Mouse (Mus musculus) midbrain, embryonic 14.5 days (tissue): ENCODE data around the gene Slc44a3. TPM values are rescaled to one million over a fixed set of nuclear protein-coding genes. Genes with fewer than 3 reads are reported as not detected.

Experiments used
- ATAC-seq: fragments of 200-750 bp; cut with Nextera tagmentation; 2 replicates; pipeline ENCODE4 v1.8.0; 2017; ENCODE audit warnings: moderate number of reproducible peaks, moderate library complexity; ENCODE audit not compliant: low FRiP score, low TSS enrichment
- DNase-seq: peaks from one replicate; pipeline ENCODE4 v3.0.0-alpha.2; 2015
- H3K27ac ChIP-seq: fragments of 300-500 bp; sonication (generic); replicated peaks from 2 replicates; pipeline ENCODE4 v1.5.1; 2014; ENCODE audit warnings: mild to moderate bottlenecking, low read depth, low read length, moderate library complexity
- H3K27me3 ChIP-seq: fragments of 300-500 bp; sonication (generic); 2 replicates; pipeline ENCODE4 v1.6.1; 2014; ENCODE audit warnings: low read length, control low read depth, mixed read lengths; ENCODE audit not compliant: control insufficient read depth, insufficient read depth
- H3K36me3 ChIP-seq: fragments of 300-500 bp; sonication (generic); 2 replicates; pipeline ENCODE4 v1.6.1; 2014; ENCODE audit warnings: low read length, control low read depth; ENCODE audit not compliant: control insufficient read depth, insufficient read depth
- H3K4me1 ChIP-seq: fragments of 300-500 bp; sonication (generic); 2 replicates; pipeline ENCODE4 v1.6.1; 2014; ENCODE audit warnings: mild to moderate bottlenecking, antibody characterized with exemption, low read length, control low read depth; ENCODE audit not compliant: control insufficient read depth, insufficient read depth
- H3K4me2 ChIP-seq: fragments of 300-500 bp; sonication (generic); 2 replicates; pipeline ENCODE4 v1.6.1; 2014; ENCODE audit warnings: mild to moderate bottlenecking, low read length, moderate library complexity
- H3K4me3 ChIP-seq: fragments of 300-500 bp; sonication (generic); replicated peaks from 2 replicates; pipeline ENCODE4 v1.5.1; 2014; ENCODE audit warnings: low read depth, low read length
- H3K9ac ChIP-seq: fragments of 300-500 bp; sonication (generic); replicated peaks from 2 replicates; pipeline ENCODE4 v1.6.1; 2014; ENCODE audit warnings: mild to moderate bottlenecking, low read length, moderate library complexity
- H3K9me3 ChIP-seq: fragments of 300-500 bp; sonication (generic); 2 replicates; pipeline ENCODE4 v1.6.1; 2016; ENCODE audit warnings: low read length, control low read depth, mixed read lengths; ENCODE audit not compliant: control insufficient read depth
- WGBS: fragments of 180-500 bp; shearing (Covaris S2); extraction: QIAGEN DNeasy Blood & Tissue Kit; methylation state at CpG from one replicate; pipeline ENCODE4 v1.1.7; 2014; 5-methylcytosine and 5-hydroxymethylcytosine counted together
- polyA plus RNA-seq: library from polyadenylated mRNA; unstranded; fragments of >200 nt; fragmentation: Nextera tagmentation; extraction: Ambion mirVana; gene quantifications from 2 replicates; pipeline ENCODE4 v1.2.1, GENCODE M21; 2014

Gene Slc44a3
- polyA plus RNA-seq, 1 experiment from 2014 or later = 0.63 TPM

DNA sequence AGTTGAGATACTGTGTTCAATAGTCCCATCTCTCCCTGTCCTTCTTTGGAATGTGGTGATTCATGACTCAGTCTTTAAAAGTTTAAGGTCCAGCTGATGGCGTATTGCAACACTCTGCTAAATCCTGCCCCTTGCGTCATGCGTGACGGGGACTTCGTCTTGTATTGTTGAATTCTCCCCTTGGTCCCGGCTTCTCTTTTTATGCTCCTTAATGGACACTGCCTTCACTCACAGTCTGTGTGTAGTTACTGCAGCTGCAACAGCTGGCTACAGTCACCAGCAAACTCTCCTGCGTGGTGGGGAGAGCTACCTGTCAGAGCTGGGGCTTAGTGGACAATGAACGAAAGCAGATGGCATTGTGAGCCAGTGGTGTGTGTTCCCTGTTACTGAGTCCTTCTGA lies 82.7 kb downstream of the Slc44a3 start:
- no peak for DNase-seq
- Histone ChIP-seq H3K4me2 (no peak overlapping the region), H3K27ac (no peak overlapping the region), H3K27me3 (no peaks in the 10 kb centered on the region), H3K9me3 (no peaks in the 10 kb centered on the region), H3K4me3 (no peak overlapping the region), H3K9ac (no peak overlapping the region), H3K36me3 (peaks cover 34% of the 10 kb centered on the region), H3K4me1 (peaks cover 13% of the 10 kb centered on the region)
- 74% methylated on average over 8 of the region's 8 CpGs for WGBS
- ATAC-seq = no peak

GRCm38 (mm10) chr3:121448606-121449005 lies 83.6 kb downstream of the Slc44a3 start:
- Histone ChIP-seq H3K9ac (no peak overlapping the region), H3K9me3 (no peaks in the 10 kb centered on the region), H3K4me2 (no peak overlapping the region), H3K4me1 (peaks cover 13% of the 10 kb centered on the region), H3K36me3 (peaks cover 30% of the 10 kb centered on the region), H3K27me3 (no peaks in the 10 kb centered on the region), H3K4me3 (no peak overlapping the region), H3K27ac (peak overlapping the region; percentile 6; the same call in 1 of the 2 replicates)
- whole genome bisulfite sequencing = 62% methylated on average over 8 of the region's 8 CpGs
- peak; percentile 35; the same call in 1 of the 2 replicates for ATAC-seq
- peak; percentile 50 for DNase-seq

- no peaks in the 10 kb centered on the region for H3K27me3 ChIP-seq
- H3K9ac ChIP-seq = no peak overlapping the region; the same call in 1 of the 2 replicates
- H3K36me3 ChIP-seq = peaks cover 33% of the 10 kb centered on the region
- H3K27ac ChIP-seq = 0 out of 2 replicates have a peak overlapping the region, but pooled peaks have one; percentile 6
- no peaks in the 10 kb centered on the region for H3K9me3 ChIP-seq
- ATAC-seq (peak; percentile 18; the same call in 1 of the 2 replicates), DNase-seq (peak; percentile 55)
- 20% methylated on average over 11 of the region's 11 CpGs for WGBS
- no peak overlapping the region for H3K4me2 ChIP-seq
- no peak overlapping the region for H3K4me3 ChIP-seq
- H3K4me1 ChIP-seq = peaks cover 13% of the 10 kb centered on the region
These were observed 84.2 kb downstream of the Slc44a3 start for GRCm38 (mm10) chr3:121448029-121448468.

- Histone ChIP-seq H3K27me3 (no peaks in the 10 kb centered on the region), H3K4me1 (peaks cover 13% of the 10 kb centered on the region), H3K36me3 (peaks cover 23% of the 10 kb centered on the region), H3K27ac (no peak overlapping the region), H3K9ac (no peak overlapping the region), H3K4me3 (no peak overlapping the region), H3K9me3 (no peaks in the 10 kb centered on the region), H3K4me2 (no peak overlapping the region)
- 74% methylated on average over 8 of the region's 8 CpGs for WGBS
- no peak for ATAC-seq
- DNase-seq = no peak
These were observed 85.8 kb downstream of the Slc44a3 start for GRCm38 (mm10) chr3:121446454-121446853.

DNA sequence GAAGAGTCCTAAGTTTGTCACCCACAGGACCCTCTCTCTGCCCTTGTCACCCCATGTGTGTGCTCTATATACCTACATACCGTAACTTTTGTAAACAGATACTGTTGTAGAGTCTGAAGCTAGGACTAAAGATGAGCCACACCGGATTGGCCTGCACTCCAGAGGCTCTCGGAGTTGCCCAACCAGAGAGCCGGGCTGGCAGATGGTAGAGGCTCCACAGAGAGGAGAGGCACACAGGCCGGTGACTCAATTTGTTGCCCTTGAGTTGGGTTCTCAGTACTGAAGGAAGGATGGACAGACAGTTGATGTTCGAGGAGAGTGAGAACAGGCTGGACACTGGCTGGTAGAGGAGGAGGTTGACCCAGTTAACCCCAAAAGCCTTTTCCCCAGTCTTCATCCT lies 87.8 kb downstream of the Slc44a3 start:
- H3K36me3 ChIP-seq = peaks cover 15% of the 10 kb centered on the region
- DNase-seq = no peak
- no peak overlapping the region for H3K4me2 ChIP-seq
- no peak overlapping the region for H3K9ac ChIP-seq
- H3K9me3 ChIP-seq = no peaks in the 10 kb centered on the region
- no peak for ATAC-seq
- no peaks in the 10 kb centered on the region for H3K27me3 ChIP-seq
- H3K27ac ChIP-seq = no peak overlapping the region
- H3K4me3 ChIP-seq = no peak overlapping the region
- 95% methylated on average over 6 of the region's 6 CpGs for WGBS
- H3K4me1 ChIP-seq = peaks cover 13% of the 10 kb centered on the region

DNA sequence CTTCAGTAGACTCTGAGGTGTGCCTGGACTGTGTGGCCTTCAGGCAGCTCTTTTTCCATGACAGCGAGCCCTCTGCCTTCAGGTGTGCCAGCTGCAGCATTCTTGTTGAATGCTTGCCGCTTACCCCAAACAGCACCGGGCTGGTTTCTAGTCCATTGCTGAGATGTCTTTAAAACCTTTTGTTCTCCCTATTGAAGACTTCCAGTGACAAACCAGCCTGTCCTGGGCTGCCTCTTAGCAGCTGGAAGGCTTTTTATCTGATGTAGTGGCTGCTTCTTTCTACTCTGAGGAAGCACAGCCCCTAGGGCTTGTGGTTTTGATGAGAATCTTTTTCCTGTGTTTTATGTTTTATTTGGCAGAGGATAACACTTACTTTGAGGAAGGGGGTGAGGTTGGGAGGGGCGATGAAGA lies 88.3 kb downstream of the Slc44a3 start:
- 0 out of 2 replicates have a peak overlapping the region, but pooled peaks have one; percentile 15 for H3K27ac ChIP-seq
- H3K4me3 ChIP-seq = no peak overlapping the region
- peaks cover 15% of the 10 kb centered on the region for H3K36me3 ChIP-seq
- H3K4me2 ChIP-seq = no peak overlapping the region
- DNase-seq = no peak
- H3K4me1 ChIP-seq = peaks cover 13% of the 10 kb centered on the region
- H3K9ac ChIP-seq = no peak overlapping the region
- WGBS = 92% methylated on average over 4 of the region's 4 CpGs
- ATAC-seq = no peak
- H3K27me3 ChIP-seq = no peaks in the 10 kb centered on the region
- H3K9me3 ChIP-seq = no peaks in the 10 kb centered on the region

DNA sequence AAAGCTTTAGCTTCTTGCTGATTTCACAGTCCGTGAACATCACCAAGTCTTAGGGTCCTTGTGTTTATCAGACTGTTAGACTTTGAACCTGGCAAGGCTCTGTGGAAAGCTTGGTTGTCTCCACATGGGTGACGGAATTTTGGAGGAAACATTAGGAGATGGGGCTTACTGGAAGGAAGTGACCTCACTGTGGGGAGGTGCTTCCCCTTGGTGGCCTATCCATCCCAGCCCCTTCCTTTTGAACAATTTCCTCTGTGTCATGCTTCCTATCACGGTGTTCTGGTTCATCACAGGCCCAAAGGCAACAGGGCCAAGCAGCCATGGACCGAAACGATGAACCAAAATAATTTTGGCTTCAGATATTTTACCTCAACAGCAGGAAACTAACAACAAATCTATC lies 89.9 kb downstream of the Slc44a3 start:
- no peak overlapping the region for H3K9ac ChIP-seq
- 94% methylated on average over 5 of the region's 5 CpGs for WGBS
- DNase-seq = no peak
- H3K27me3 ChIP-seq = no peaks in the 10 kb centered on the region
- H3K27ac ChIP-seq = no peak overlapping the region
- no peaks in the 10 kb centered on the region for H3K9me3 ChIP-seq
- peaks cover 15% of the 10 kb centered on the region for H3K36me3 ChIP-seq
- no peak overlapping the region for H3K4me2 ChIP-seq
- no peaks in the 10 kb centered on the region for H3K4me1 ChIP-seq
- no peak overlapping the region for H3K4me3 ChIP-seq
- ATAC-seq = no peak

DNA sequence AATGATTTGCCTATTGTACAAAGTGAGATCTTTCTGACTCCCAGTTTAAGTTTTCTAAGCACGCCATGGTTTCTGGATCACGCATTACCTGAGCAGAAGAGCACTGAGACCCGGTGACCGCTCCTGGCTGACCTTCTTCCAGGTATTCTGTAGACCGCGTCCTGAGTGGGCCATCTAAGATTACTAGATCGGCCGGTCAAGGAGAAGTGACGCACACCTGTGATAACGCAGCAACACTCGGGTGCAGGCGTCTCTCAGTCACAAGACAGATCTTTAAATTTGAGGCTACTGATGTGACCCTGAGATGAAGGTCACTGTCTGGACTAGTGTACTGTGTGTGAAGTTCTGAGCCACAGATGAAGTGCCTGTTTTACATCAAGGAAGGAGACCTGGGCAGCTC lies 90.7 kb downstream of the Slc44a3 start:
- Histone ChIP-seq H3K4me2 (no peak overlapping the region), H3K36me3 (peaks cover 15% of the 10 kb centered on the region), H3K9ac (no peak overlapping the region), H3K4me1 (no peaks in the 10 kb centered on the region), H3K27ac (no peak overlapping the region), H3K4me3 (no peak overlapping the region), H3K27me3 (no peaks in the 10 kb centered on the region), H3K9me3 (no peaks in the 10 kb centered on the region)
- no peak for DNase-seq
- ATAC-seq = no peak
- 98% methylated on average over 12 of the region's 12 CpGs for WGBS

GRCm38 (mm10) chr3:121439623-121440161 lies 92.5 kb downstream of the Slc44a3 start:
- DNase-seq (no peak), ATAC-seq (no peak)
- no peak overlapping the region for H3K27ac ChIP-seq
- no peak overlapping the region for H3K4me2 ChIP-seq
- H3K27me3 ChIP-seq = no peaks in the 10 kb centered on the region
- 80% methylated on average over 11 of the region's 11 CpGs for WGBS
- H3K9ac ChIP-seq = no peak overlapping the region
- peaks cover 15% of the 10 kb centered on the region for H3K36me3 ChIP-seq
- no peaks in the 10 kb centered on the region for H3K9me3 ChIP-seq
- H3K4me3 ChIP-seq = no peak overlapping the region
- 0 out of 2 replicates have a peak, but pooled peaks cover 3% of the 10 kb centered on the region for H3K4me1 ChIP-seq
